Mouse (Mus musculus): ENCODE measurements around the gene Pla2g12b.

Pla2g12b gene

GRCm38 (mm10) chr10:59470451-59470850, 67.0 kb downstream of the Pla2g12b start:
- DNase-seq: no peak
